Mouse (Mus musculus) CH12.LX (cell line): ENCODE results near the gene Zfp61. TPM values are rescaled to one million over a fixed set of nuclear protein-coding genes. Genes with fewer than 3 reads are reported as not detected.

Experiments used
- DNase-seq: peaks from one replicate; pipeline ENCODE4 v3.0.0-alpha.2; 2013; ENCODE audit errors: extremely low read depth
- H3K27ac ChIP-seq: 2 replicates; pipeline ENCODE4 v1.5.1; 2012; ENCODE audit warnings: low read depth, mild to moderate bottlenecking, control low read depth, moderate library complexity; ENCODE audit not compliant: insufficient read depth
- H3K27me3 ChIP-seq: replicated peaks from 2 replicates; pipeline ENCODE3; 2012; ENCODE audit warnings: inconsistent platforms
- H3K36me3 ChIP-seq, 2 experiments: replicated peaks in 1 of 2; 2 replicates each; pipeline versions ENCODE3 to v1.6.1; 2012; ENCODE audit warnings: inconsistent platforms in 1 of 2, low read length in 1 of 2, mild to moderate bottlenecking in 1 of 2, mixed read lengths in 1 of 2, moderate library complexity in 1 of 2; ENCODE audit not compliant: control insufficient read depth in 1 of 2, insufficient read depth in 1 of 2
- H3K4me1 ChIP-seq, 2 experiments: 2 replicates each; pipeline ENCODE4 v1.6.1; 2012; ENCODE audit warnings: inconsistent platforms in 1 of 2, moderate library complexity in 1 of 2; ENCODE audit not compliant: insufficient read depth in 2 of 2, control insufficient read depth in 1 of 2
- H3K4me2 ChIP-seq: 2 replicates; pipeline ENCODE4 v1.6.1; 2012; ENCODE audit warnings: low read depth, mild to moderate bottlenecking, control low read depth; ENCODE audit not compliant: poor library complexity, insufficient read depth, severe bottlenecking
- H3K4me3 ChIP-seq, 3 experiments: fragments of 150-350 bp in 1 of 3; sonication (generic) in 1 of 3; replicated peaks in 1 of 3; 2 replicates each; pipeline versions ENCODE3 to v1.5.1; 2011 to 2012; ENCODE audit warnings: low read depth in 2 of 3, low read length in 2 of 3, mild to moderate bottlenecking in 2 of 3, moderate library complexity in 2 of 3, control low read depth in 1 of 3, improper control_type of control experiment in 1 of 3, inconsistent platforms in 1 of 3, mixed read lengths in 1 of 3; ENCODE audit not compliant: poor library complexity in 1 of 3
- H3K79me2 ChIP-seq: replicated peaks from 2 replicates; pipeline ENCODE4 v1.6.1; 2012; ENCODE audit warnings: mild to moderate bottlenecking, moderate library complexity; ENCODE audit not compliant: control insufficient read depth, poor library complexity, insufficient read depth, severe bottlenecking; ENCODE audit errors: extremely low read depth
- H3K9ac ChIP-seq: 2 replicates; pipeline ENCODE4 v1.6.1; 2012; ENCODE audit warnings: low read depth, mild to moderate bottlenecking, control low read depth, moderate library complexity; ENCODE audit not compliant: insufficient read depth
- H3K9me3 ChIP-seq: replicated peaks from 2 replicates; pipeline ENCODE3; 2012; ENCODE audit warnings: low read length, inconsistent platforms, mixed read lengths
- CTCF ChIP-seq, 2 experiments: IDR thresholded peaks in 1 of 2; conservative IDR thresholded peaks in 1 of 2; 2 replicates each; pipeline ENCODE4 v1.5.1; 2011 to 2012; ENCODE audit warnings: low read depth in 2 of 2, low read length in 2 of 2, improper control_type of control experiment in 1 of 2, inconsistent platforms in 1 of 2, mild to moderate bottlenecking in 1 of 2, moderate library complexity in 1 of 2
- IRF4 ChIP-seq: IDR thresholded peaks from 2 replicates; pipeline ENCODE4 v1.6.1; 2014; ENCODE audit warnings: low read depth, mild to moderate bottlenecking, inconsistent platforms, low read length, improper control_type of control experiment
- MAX ChIP-seq: IDR thresholded peaks from 2 replicates; pipeline ENCODE4 v1.6.1; 2011; ENCODE audit warnings: low read length, improper control_type of control experiment
- NELFE ChIP-seq: IDR thresholded peaks from 2 replicates; pipeline ENCODE4 v1.6.1; 2011; ENCODE audit warnings: low read depth, low read length, improper control_type of control experiment
- RAD21 ChIP-seq: IDR thresholded peaks from 2 replicates; pipeline ENCODE4 v1.6.1; 2011; ENCODE audit warnings: low read depth, mild to moderate bottlenecking, low read length, improper control_type of control experiment, moderate library complexity
- SMC3 ChIP-seq: IDR thresholded peaks from 2 replicates; pipeline ENCODE4 v1.6.1; 2011; ENCODE audit warnings: low read depth, low read length, improper control_type of control experiment
- UBTF ChIP-seq: IDR thresholded peaks from 2 replicates; pipeline ENCODE4 v1.6.1; 2012; ENCODE audit warnings: low read depth, mild to moderate bottlenecking, inconsistent platforms, low read length, improper control_type of control experiment, moderate library complexity
- USF1 ChIP-seq: IDR thresholded peaks from 2 replicates; pipeline ENCODE4 v1.6.1; 2014; ENCODE audit warnings: low read depth, mild to moderate bottlenecking, inconsistent platforms, low read length, improper control_type of control experiment
- dilution Hi-C: fragments of 300-500 bp; cut with MboI; formaldehyde crosslinking; loops from 2 replicates; pipeline ENCODE4 v1.14.3; 2020; ENCODE audit warnings: low sequenced_read_pairs; ENCODE audit not compliant: extremely low pct_unique_long_range_greater_than_20kb, extremely low pct_ligation_motif_present
- in situ Hi-C: fragments of 300-500 bp; cut with MboI; formaldehyde crosslinking; loops from 3 replicates; pipeline ENCODE4 v1.14.3; 2019; ENCODE audit warnings: low sequenced_read_pairs, low pct_ligation_motif_present, low pct_unique_long_range_greater_than_20kb, mixed read lengths
- polyA plus RNA-seq: library from polyadenylated mRNA; unstranded; fragments of >175 nt; gene quantifications from 2 replicates; pipeline ENCODE4 v1.2.1, GENCODE M21; 2012; ENCODE audit warnings: low read depth; ENCODE audit not compliant: insufficient read length
- total RNA-seq, 2 experiments: library from RNA; depleted of rRNA; stranded (reverse); fragments of 300-350 nt in 1 of 2; fragments of >200 nt in 1 of 2; gene quantifications; 2 replicates each; pipeline ENCODE4 v1.2.3; 2012 to 2014

Gene Zfp61
- total and polyA plus RNA-seq, 3 experiments: 2.3 to 3.3 (median 3.2) TPM

- no peaks in the 10 kb centered on the region for H3K36me3 ChIP-seq
- H3K79me2 ChIP-seq: no peaks in the 10 kb centered on the region
- TF ChIP-seq MAX: no peak
- TF ChIP-seq UBTF: no peak
- TF ChIP-seq USF1: no peak
- TF ChIP-seq, all 38 proteins: peak for 0
- Histone ChIP-seq H3K9ac (no peak overlapping the region), H3K27me3 (peaks cover 54% of the 10 kb centered on the region), H3K4me1 (no peaks in the 10 kb centered on the region), H3K4me2 (no peak overlapping the region), H3K4me3 (no peak overlapping the region), H3K27ac (no peak overlapping the region), H3K9me3 (peaks cover 4% of the 10 kb centered on the region)
- no peak for DNase-seq
- in situ Hi-C loops: no loop called here
- dilution Hi-C loops: no loop called here
Measured at GRCm38 (mm10) chr7:24343701-24344272, 42.8 kb upstream of the Zfp61 start.

- in situ Hi-C loops (no loop called here), dilution Hi-C loops (no loop called here)
- no peak overlapping the region for H3K27ac ChIP-seq
- H3K9me3 ChIP-seq: peaks cover 5% of the 10 kb centered on the region
- no peaks in the 10 kb centered on the region for H3K36me3 ChIP-seq
- no peak overlapping the region for H3K9ac ChIP-seq
- no peak overlapping the region for H3K4me2 ChIP-seq
- H3K4me1 ChIP-seq: no peaks in the 10 kb centered on the region
- H3K27me3 ChIP-seq: peaks cover 39% of the 10 kb centered on the region
- DNase-seq: no peak
- peak in 1 of 2 experiments; percentile 20; a peak in 2 of 4 replicates for TF ChIP-seq CTCF (conservative IDR thresholded peaks at IDR 0.05 in 1 of 2, IDR thresholded peaks at IDR 0.05 in 1 of 2; ENCODE audit: low read depth in 2 of 2, low read length in 2 of 2)
- TF ChIP-seq NELFE: no peak
- no peaks in the 10 kb centered on the region for H3K79me2 ChIP-seq
- no peak overlapping the region for H3K4me3 ChIP-seq
Measured at GRCm38 (mm10) chr7:24338241-24338640, 37.2 kb upstream of the Zfp61 start.

- H3K9ac ChIP-seq: no peak overlapping the region
- in situ Hi-C loops: no loop called here
- no peaks in the 10 kb centered on the region for H3K36me3 ChIP-seq
- H3K27me3 ChIP-seq: peaks cover 36% of the 10 kb centered on the region
- dilution Hi-C loops: no loop called here
- no peak overlapping the region for H3K4me3 ChIP-seq
- DNase-seq: peak; percentile 76
- H3K4me1 ChIP-seq: no peaks in the 10 kb centered on the region
- no peaks in the 10 kb centered on the region for H3K79me2 ChIP-seq
- H3K27ac ChIP-seq: no peak overlapping the region
- TF ChIP-seq CTCF (conservative IDR thresholded peaks at IDR 0.05 in 1 of 2, IDR thresholded peaks at IDR 0.05 in 1 of 2; ENCODE audit: low read depth in 2 of 2, low read length in 2 of 2): peak; percentile 71 to 88
- no peak for TF ChIP-seq IRF4
- peak; percentile 76 for TF ChIP-seq SMC3
- peak; percentile 79 for TF ChIP-seq RAD21
- peaks cover 6% of the 10 kb centered on the region for H3K9me3 ChIP-seq
- H3K4me2 ChIP-seq: no peak overlapping the region
Measured at GRCm38 (mm10) chr7:24335699-24336309, 34.8 kb upstream of the Zfp61 start.
